Mouse (Mus musculus) v-Abl transformed pro-B cells (cell line): ENCODE measurements at regions not wholly inside any gene's neighbourhood (a gene's known extent, or its start where the extent isn't known, plus 50 kb on each side); places are given as distances from the start of the nearest gene placed in this dataset.

Experiments used
- in situ Hi-C, 2 experiments: fragments of 400-800 bp; cut with MboI; formaldehyde crosslinking; loops; one replicate each; pipeline ENCODE4 v1.15.1; 2025; ENCODE audit not compliant: unreplicated experiment in 2 of 2

DNA sequence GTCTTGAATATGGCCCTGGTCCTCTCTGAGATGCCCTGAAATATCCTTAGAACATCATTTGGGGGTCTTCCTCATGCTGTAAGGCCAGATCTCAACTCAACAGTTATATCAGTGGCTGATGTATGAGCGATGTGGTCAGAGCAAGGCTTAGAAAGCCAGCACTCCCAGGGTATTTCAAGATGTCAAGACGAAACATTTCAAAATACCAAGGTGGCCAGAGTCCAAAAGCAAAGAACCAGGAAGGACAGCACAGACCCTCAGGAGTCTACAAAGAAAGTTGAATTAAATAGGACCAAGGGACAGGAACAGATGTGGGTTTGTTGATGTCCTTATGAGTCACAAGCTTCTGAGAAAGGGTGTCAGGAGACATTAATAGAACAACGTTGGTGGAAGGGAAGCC, 55.8 kb upstream of the Cplx2 start:
- in situ Hi-C loops: no loop called here

DNA sequence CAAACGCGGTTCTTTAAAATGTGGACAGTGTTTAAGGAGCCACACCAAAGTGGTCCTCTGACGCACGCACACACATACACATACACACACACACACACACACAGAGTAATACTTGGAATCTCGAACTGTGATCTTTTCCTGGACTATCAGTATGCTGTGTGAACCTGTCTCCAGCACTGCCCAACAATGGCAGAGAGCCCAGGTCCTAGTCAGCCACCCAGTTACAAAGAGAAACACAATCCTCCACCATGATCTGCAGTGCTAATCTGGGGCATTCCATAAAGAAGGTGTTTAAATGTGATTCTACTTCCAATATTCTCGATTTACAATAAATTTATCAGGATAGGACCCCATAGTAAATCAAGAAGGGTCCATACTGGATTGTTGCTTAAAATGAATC, 54.2 kb upstream of the Cplx2 start:
- in situ Hi-C loops: no loop called here

DNA sequence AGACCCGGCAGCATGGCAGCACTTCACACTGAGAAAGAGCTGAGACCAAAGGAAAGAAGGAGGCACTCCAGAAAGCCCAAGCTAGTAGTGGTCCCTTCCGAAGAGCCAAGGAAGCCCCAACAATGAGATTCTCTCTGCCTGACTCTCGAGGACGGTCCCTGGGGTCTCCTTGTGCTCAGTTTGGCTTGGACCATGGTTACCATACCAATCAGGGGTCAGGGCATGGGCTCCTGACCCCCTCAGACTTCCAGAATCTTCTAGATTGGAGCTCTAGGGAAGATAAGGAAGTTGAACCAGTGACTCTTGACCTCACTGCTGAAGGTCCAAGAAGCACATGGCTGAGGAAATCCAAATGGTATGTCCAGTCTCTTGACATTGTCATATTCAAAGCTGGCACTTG, 53.0 kb upstream of the Cplx2 start:
- in situ Hi-C loops: no loop called here

DNA sequence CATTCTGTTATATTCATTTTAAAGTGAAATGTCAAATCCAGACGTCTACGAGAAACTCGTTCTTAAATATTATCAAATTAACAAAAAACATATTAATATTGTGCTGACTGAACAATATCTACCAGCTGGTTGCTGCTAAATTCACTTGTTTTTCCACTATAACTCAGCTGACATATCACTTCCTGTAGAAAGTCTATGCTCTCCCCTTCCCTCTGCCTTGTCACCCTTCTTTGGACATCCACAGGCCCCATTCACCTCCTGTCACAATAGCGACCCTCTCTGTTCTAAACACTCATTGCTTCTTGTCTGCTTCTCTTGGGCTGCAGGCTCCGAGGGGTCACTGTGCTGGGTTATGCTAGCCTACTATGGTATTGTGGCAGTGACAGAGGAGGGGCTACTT, 52.5 kb upstream of the Cplx2 start:
- in situ Hi-C loops: no loop called here

DNA sequence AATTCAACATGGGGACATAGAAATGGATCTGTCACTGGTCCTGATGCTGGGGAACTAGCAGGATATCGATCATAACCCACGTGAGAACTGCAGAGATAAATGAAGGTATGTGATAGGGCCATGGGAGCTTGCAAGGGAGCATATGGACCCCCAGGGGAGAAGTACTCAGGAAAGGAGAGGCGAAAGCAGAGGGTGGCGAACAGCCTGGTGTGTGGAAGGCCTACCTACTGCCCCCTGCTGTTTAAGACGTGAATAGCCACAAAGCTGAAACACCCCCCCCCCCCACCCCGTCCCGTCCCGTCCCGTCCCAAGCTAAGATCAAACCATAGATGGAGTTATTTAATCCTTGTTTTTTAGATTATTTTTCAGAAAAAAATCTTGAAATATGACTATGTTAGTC, 50.9 kb upstream of the Cplx2 start:
- in situ Hi-C loops: loop anchor here in 1 of 2 experiments (5.0 kb wide), 1 partner anchor 47 kb away; no protein-coding TSS in a partner anchor

DNA sequence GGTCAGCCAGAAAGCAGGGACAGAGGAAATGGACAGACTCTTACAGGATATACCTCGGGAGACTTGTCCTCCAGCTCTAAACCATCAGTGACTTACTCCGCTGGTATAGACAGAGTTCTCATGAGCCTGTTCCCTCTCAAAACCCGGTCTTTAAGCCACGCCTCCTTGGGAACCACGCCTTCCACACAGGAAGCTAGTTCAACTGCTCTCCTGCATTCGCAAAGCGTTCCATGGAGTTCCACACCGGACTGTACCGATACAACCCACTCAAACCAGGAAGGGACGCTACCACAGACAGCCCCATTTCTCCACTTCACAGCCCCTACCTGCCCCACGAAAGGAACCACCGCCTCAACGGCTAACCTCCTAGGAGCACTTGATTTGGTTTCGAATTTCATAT, 50.1 kb upstream of the Cplx2 start:
- in situ Hi-C loops: loop anchor here in 1 of 2 experiments (5.0 kb wide), 1 partner anchor 46 kb away; no protein-coding TSS in a partner anchor
